Mouse (Mus musculus): ENCODE data around the gene Mei4. TPM values are rescaled to one million over a fixed set of nuclear protein-coding genes. Genes with fewer than 3 reads are reported as not detected.

Mei4 gene
- total and polyA plus RNA-seq, 2 experiments from 2014 or later: 1.5 to 2.3 TPM

- no peak for ATAC-seq
- 94% methylated on average over 1 of the region's 1 CpGs for WGBS
Observed at GRCm38 (mm10) chr9:81921456-81921855, 58.0 kb downstream of the Mei4 start.

GRCm38 (mm10) chr9:81924744-81925143, 61.3 kb downstream of the Mei4 start:
- Histone ChIP-seq H3K4me3 (ENCODE audit: low read depth, low read length) (no peak overlapping the region), H3K4me2 (ENCODE audit: low read depth) (no peak overlapping the region), H3K27me3 (ENCODE audit: insufficient read depth, low read length) (no peaks in the 10 kb centered on the region), H3K36me3 (ENCODE audit: insufficient read depth) (no peaks in the 10 kb centered on the region), H3K4me1 (ENCODE audit: insufficient read depth) (no peaks in the 10 kb centered on the region), H3K9ac (no peak overlapping the region), H3K9me3 (ENCODE audit: low read length) (no peaks in the 10 kb centered on the region), H3K27ac (ENCODE audit: low read depth, low read length) (no peak overlapping the region)
- TF ChIP-seq CTCF (IDR thresholded peaks at IDR 0.05; ENCODE audit: low read depth): no peak
- DNase-seq: no peak
- ATAC-seq: no peak

More at GRCm38 (mm10) chr9:81921456-81921855, 58.0 kb downstream of the Mei4 start:
- Histone ChIP-seq H3K27ac (ENCODE audit: low read depth, low read length) (no peak overlapping the region), H3K36me3 (ENCODE audit: insufficient read depth) (no peaks in the 10 kb centered on the region), H3K4me1 (ENCODE audit: insufficient read depth) (no peaks in the 10 kb centered on the region), H3K9ac (no peak overlapping the region), H3K9me3 (ENCODE audit: low read length) (no peaks in the 10 kb centered on the region), H3K27me3 (ENCODE audit: insufficient read depth, low read length) (no peaks in the 10 kb centered on the region), H3K4me3 (ENCODE audit: low read depth, low read length) (no peak overlapping the region), H3K4me2 (ENCODE audit: low read depth) (no peak overlapping the region)
- 0 out of 2 replicates have a peak, but pooled peaks have one; percentile 5 for TF ChIP-seq CTCF (IDR thresholded peaks at IDR 0.05; ENCODE audit: low read depth)
- no peak for DNase-seq

- TF ChIP-seq CTCF (IDR thresholded peaks at IDR 0.05; ENCODE audit: low read depth): no peak
- DNase-seq: no peak
- no peak overlapping the region for H3K4me2 ChIP-seq (ENCODE audit: low read depth)
- H3K27me3 ChIP-seq (ENCODE audit: insufficient read depth, low read length): no peaks in the 10 kb centered on the region
- H3K9ac ChIP-seq: no peak overlapping the region
- no peaks in the 10 kb centered on the region for H3K9me3 ChIP-seq (ENCODE audit: low read length)
- 87% methylated on average over 4 of the region's 4 CpGs for WGBS
- H3K27ac ChIP-seq (ENCODE audit: low read depth, low read length): no peak overlapping the region
- no peak for ATAC-seq
- H3K36me3 ChIP-seq (ENCODE audit: insufficient read depth): no peaks in the 10 kb centered on the region
- no peak overlapping the region for H3K4me3 ChIP-seq (ENCODE audit: low read depth, low read length)
- no peaks in the 10 kb centered on the region for H3K4me1 ChIP-seq (ENCODE audit: insufficient read depth)
Observed at GRCm38 (mm10) chr9:81940533-81940932, 77.1 kb downstream of the Mei4 start.

- Histone ChIP-seq H3K27me3 (ENCODE audit: insufficient read depth, low read length) (no peaks in the 10 kb centered on the region), H3K4me1 (ENCODE audit: insufficient read depth) (no peaks in the 10 kb centered on the region), H3K4me2 (ENCODE audit: low read depth) (no peak overlapping the region), H3K27ac (ENCODE audit: low read depth, low read length) (no peak overlapping the region), H3K36me3 (ENCODE audit: insufficient read depth) (no peaks in the 10 kb centered on the region), H3K4me3 (ENCODE audit: low read depth, low read length) (no peak overlapping the region), H3K9me3 (ENCODE audit: low read length) (no peaks in the 10 kb centered on the region), H3K9ac (no peak overlapping the region)
- no peak for TF ChIP-seq CTCF (IDR thresholded peaks at IDR 0.05; ENCODE audit: low read depth)
- 79% methylated on average over 6 of the region's 6 CpGs for WGBS
- no peak for DNase-seq
- ATAC-seq: no peak
Observed at GRCm38 (mm10) chr9:81945624-81946023, 82.2 kb downstream of the Mei4 start.

- no peak overlapping the region for H3K4me3 ChIP-seq (ENCODE audit: low read depth, low read length)
- no peaks in the 10 kb centered on the region for H3K9me3 ChIP-seq (ENCODE audit: low read length)
- H3K27me3 ChIP-seq (ENCODE audit: insufficient read depth, low read length): no peaks in the 10 kb centered on the region
- H3K4me1 ChIP-seq (ENCODE audit: insufficient read depth): no peaks in the 10 kb centered on the region
- no peak for TF ChIP-seq CTCF (IDR thresholded peaks at IDR 0.05; ENCODE audit: low read depth)
- no peak overlapping the region for H3K27ac ChIP-seq (ENCODE audit: low read depth, low read length)
- ATAC-seq (no peak), DNase-seq (no peak)
- no peak overlapping the region for H3K9ac ChIP-seq
- no peak overlapping the region for H3K4me2 ChIP-seq (ENCODE audit: low read depth)
- no peaks in the 10 kb centered on the region for H3K36me3 ChIP-seq (ENCODE audit: insufficient read depth)
- WGBS: 88% methylated on average over 3 of the region's 3 CpGs
Observed at GRCm38 (mm10) chr9:81956858-81957257, 93.4 kb downstream of the Mei4 start.

GRCm38 (mm10) chr9:81957842-81958241, 94.4 kb downstream of the Mei4 start:
- no peaks in the 10 kb centered on the region for H3K27me3 ChIP-seq (ENCODE audit: insufficient read depth, low read length)
- peak; percentile 4 for DNase-seq
- WGBS: 67% methylated on average over 2 of the region's 2 CpGs
- no peak overlapping the region for H3K4me3 ChIP-seq (ENCODE audit: low read depth, low read length)
- H3K9ac ChIP-seq: no peak overlapping the region
- no peak overlapping the region for H3K27ac ChIP-seq (ENCODE audit: low read depth, low read length)
- no peak for TF ChIP-seq CTCF (IDR thresholded peaks at IDR 0.05; ENCODE audit: low read depth)
- H3K9me3 ChIP-seq (ENCODE audit: low read length): no peaks in the 10 kb centered on the region
- no peaks in the 10 kb centered on the region for H3K36me3 ChIP-seq (ENCODE audit: insufficient read depth)
- ATAC-seq: no peak
- H3K4me2 ChIP-seq (ENCODE audit: low read depth): no peak overlapping the region
- H3K4me1 ChIP-seq (ENCODE audit: insufficient read depth): no peaks in the 10 kb centered on the region

- 78% methylated on average over 1 of the region's 1 CpGs for WGBS
- DNase-seq: peak; percentile 8
- H3K36me3 ChIP-seq (ENCODE audit: insufficient read depth): no peaks in the 10 kb centered on the region
- no peak overlapping the region for H3K27ac ChIP-seq (ENCODE audit: low read depth, low read length)
- H3K9me3 ChIP-seq (ENCODE audit: low read length): no peaks in the 10 kb centered on the region
- no peak overlapping the region for H3K4me2 ChIP-seq (ENCODE audit: low read depth)
- H3K4me1 ChIP-seq (ENCODE audit: insufficient read depth): no peaks in the 10 kb centered on the region
- peak; percentile 72 for ATAC-seq
- no peaks in the 10 kb centered on the region for H3K27me3 ChIP-seq (ENCODE audit: insufficient read depth, low read length)
- H3K9ac ChIP-seq: no peak overlapping the region
- H3K4me3 ChIP-seq (ENCODE audit: low read depth, low read length): no peak overlapping the region
- no peak for TF ChIP-seq CTCF (IDR thresholded peaks at IDR 0.05; ENCODE audit: low read depth)
Observed at GRCm38 (mm10) chr9:81966765-81967164, 103.3 kb downstream of the Mei4 start.

GRCm38 (mm10) chr9:81968935-81969334, 105.5 kb downstream of the Mei4 start:
- no peak overlapping the region for H3K9ac ChIP-seq
- no peak for ATAC-seq
- TF ChIP-seq CTCF (IDR thresholded peaks at IDR 0.05; ENCODE audit: low read depth): no peak
- 64% methylated on average over 2 of the region's 2 CpGs for WGBS
- no peak overlapping the region for H3K4me3 ChIP-seq (ENCODE audit: low read depth, low read length)
- H3K27me3 ChIP-seq (ENCODE audit: insufficient read depth, low read length): no peaks in the 10 kb centered on the region
- H3K36me3 ChIP-seq (ENCODE audit: insufficient read depth): no peaks in the 10 kb centered on the region
- no peak for DNase-seq
- no peak overlapping the region for H3K4me2 ChIP-seq (ENCODE audit: low read depth)
- no peaks in the 10 kb centered on the region for H3K9me3 ChIP-seq (ENCODE audit: low read length)
- no peaks in the 10 kb centered on the region for H3K4me1 ChIP-seq (ENCODE audit: insufficient read depth)
- no peak overlapping the region for H3K27ac ChIP-seq (ENCODE audit: low read depth, low read length)
